Mouse (Mus musculus) forebrain, embryonic 12.5 days (tissue): ENCODE data around the gene Lrpprc. TPM values are rescaled to one million over a fixed set of nuclear protein-coding genes. Genes with fewer than 3 reads are reported as not detected.

Experiments used
- ATAC-seq: fragments of 200-750 bp; cut with Nextera tagmentation; 2 replicates; pipeline ENCODE4 v1.8.0; 2017; ENCODE audit warnings: moderate TSS enrichment; ENCODE audit not compliant: low FRiP score
- H3K27ac ChIP-seq: fragments of 300-500 bp; sonication (generic); 2 replicates; pipeline ENCODE4 v1.5.1; 2016; ENCODE audit warnings: mild to moderate bottlenecking
- H3K27me3 ChIP-seq: fragments of 300-500 bp; sonication (generic); 2 replicates; pipeline ENCODE4 v1.6.1; 2016; ENCODE audit warnings: mild to moderate bottlenecking
- H3K36me3 ChIP-seq: fragments of 300-500 bp; sonication (generic); replicated peaks from 2 replicates; pipeline ENCODE4 v1.6.1; 2016; ENCODE audit warnings: mild to moderate bottlenecking
- H3K4me1 ChIP-seq: fragments of 300-500 bp; sonication (generic); 2 replicates; pipeline ENCODE4 v1.6.1; 2016
- H3K4me2 ChIP-seq: fragments of 300-500 bp; sonication (generic); 2 replicates; pipeline ENCODE4 v1.6.1; 2016; ENCODE audit warnings: mild to moderate bottlenecking, moderate library complexity
- H3K4me3 ChIP-seq: fragments of 300-500 bp; sonication (generic); replicated peaks from 2 replicates; pipeline ENCODE4 v1.5.1; 2016; ENCODE audit warnings: mild to moderate bottlenecking
- H3K9ac ChIP-seq: fragments of 300-500 bp; sonication (generic); 2 replicates; pipeline ENCODE4 v1.6.1; 2016; ENCODE audit warnings: mild to moderate bottlenecking
- H3K9me3 ChIP-seq: fragments of 300-500 bp; sonication (generic); 2 replicates; pipeline ENCODE4 v1.6.1; 2016
- WGBS: fragments of 180-500 bp; shearing (Covaris S2); methylation state at CpG from one replicate; pipeline ENCODE4 v1.1.7; 2016; 5-methylcytosine and 5-hydroxymethylcytosine counted together
- polyA plus RNA-seq: library from polyadenylated mRNA; unstranded; fragments of >200 nt; fragmentation: Nextera tagmentation; extraction: Ambion mirVana; gene quantifications from 2 replicates; pipeline ENCODE4 v1.2.1, GENCODE M21; 2016

Lrpprc gene
- polyA plus RNA-seq, 1 experiment from 2014 or later, result 49.3 TPM

GRCm38 (mm10) chr17:84753489-84753888, 37.1 kb downstream of the Lrpprc start:
- H3K4me2 ChIP-seq, result no peak overlapping the region
- H3K27ac ChIP-seq, result no peak overlapping the region
- H3K27me3 ChIP-seq, result no peaks in the 10 kb centered on the region
- H3K9ac ChIP-seq, result no peak overlapping the region
- H3K4me1 ChIP-seq, result peaks cover 33% of the 10 kb centered on the region
- H3K36me3 ChIP-seq, result peaks cover 7% of the 10 kb centered on the region; the same call in 1 of the 2 replicates
- H3K4me3 ChIP-seq, result no peak overlapping the region
- no peaks in the 10 kb centered on the region for H3K9me3 ChIP-seq
- WGBS, result 73% methylated on average over 5 of the region's 5 CpGs
- peak; percentile 22; the same call in 1 of the 2 replicates for ATAC-seq

GRCm38 (mm10) chr17:84752286-84752685, 38.3 kb downstream of the Lrpprc start:
- Histone ChIP-seq H3K4me1 (peaks cover 36% of the 10 kb centered on the region), H3K27ac (no peak overlapping the region; the same call in 1 of the 2 replicates), H3K4me3 (no peak overlapping the region), H3K9ac (no peak overlapping the region), H3K4me2 (no peak overlapping the region), H3K27me3 (no peaks in the 10 kb centered on the region), H3K9me3 (no peaks in the 10 kb centered on the region), H3K36me3 (peaks cover 7% of the 10 kb centered on the region; the same call in 1 of the 2 replicates)
- WGBS, result 83% methylated on average over 2 of the region's 2 CpGs
- ATAC-seq, result no peak

GRCm38 (mm10) chr17:84751630-84752191, 38.9 kb downstream of the Lrpprc start:
- H3K27me3 ChIP-seq, result no peaks in the 10 kb centered on the region
- H3K27ac ChIP-seq, result peak overlapping the region; percentile 56; the same call in 1 of the 2 replicates
- H3K4me1 ChIP-seq, result peaks cover 40% of the 10 kb centered on the region
- WGBS, result 61% methylated on average over 8 of the region's 8 CpGs
- H3K4me2 ChIP-seq, result no peak overlapping the region
- no peaks in the 10 kb centered on the region for H3K9me3 ChIP-seq
- H3K36me3 ChIP-seq, result peaks cover 7% of the 10 kb centered on the region; the same call in 1 of the 2 replicates
- ATAC-seq, result peak; percentile 28
- H3K4me3 ChIP-seq, result no peak overlapping the region
- H3K9ac ChIP-seq, result no peak overlapping the region

DNA sequence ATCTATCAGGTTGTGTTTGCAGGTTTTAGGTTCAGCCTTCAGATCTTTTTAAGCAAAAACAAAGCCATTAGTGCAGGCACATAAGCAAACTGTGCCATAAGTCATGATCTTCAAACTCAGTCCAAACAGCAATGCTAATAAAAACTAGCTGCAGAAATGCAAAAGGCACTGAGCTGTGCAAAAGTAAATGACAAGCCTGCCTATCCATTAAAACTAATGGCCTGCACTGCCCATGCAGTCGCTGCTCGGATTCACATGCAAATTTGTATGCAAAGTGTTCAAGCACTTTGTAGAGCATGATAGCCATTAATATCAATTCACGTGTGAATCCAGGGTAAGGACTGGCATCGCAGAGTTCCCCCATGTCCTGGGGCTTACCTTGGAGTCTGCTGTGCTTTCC, 40.5 kb downstream of the Lrpprc start:
- Histone ChIP-seq H3K4me1 (peaks cover 42% of the 10 kb centered on the region), H3K27ac (no peak overlapping the region), H3K9ac (no peak overlapping the region), H3K9me3 (no peaks in the 10 kb centered on the region), H3K27me3 (no peaks in the 10 kb centered on the region), H3K4me2 (no peak overlapping the region), H3K4me3 (no peak overlapping the region), H3K36me3 (peaks cover 7% of the 10 kb centered on the region; the same call in 1 of the 2 replicates)
- ATAC-seq, result no peak
- WGBS, result 42% methylated on average over 4 of the region's 4 CpGs

- Histone ChIP-seq H3K27ac (peak overlapping the region; percentile 31; the same call in 1 of the 2 replicates), H3K4me1 (peaks cover 45% of the 10 kb centered on the region), H3K4me3 (no peak overlapping the region), H3K4me2 (no peak overlapping the region), H3K36me3 (peaks cover 7% of the 10 kb centered on the region; the same call in 1 of the 2 replicates), H3K27me3 (no peaks in the 10 kb centered on the region), H3K9ac (no peak overlapping the region), H3K9me3 (no peaks in the 10 kb centered on the region)
- peak; percentile 68 for ATAC-seq
- WGBS, result 42% methylated on average over 8 of the region's 8 CpGs
Observed at GRCm38 (mm10) chr17:84749297-84749696, 41.3 kb downstream of the Lrpprc start.

DNA sequence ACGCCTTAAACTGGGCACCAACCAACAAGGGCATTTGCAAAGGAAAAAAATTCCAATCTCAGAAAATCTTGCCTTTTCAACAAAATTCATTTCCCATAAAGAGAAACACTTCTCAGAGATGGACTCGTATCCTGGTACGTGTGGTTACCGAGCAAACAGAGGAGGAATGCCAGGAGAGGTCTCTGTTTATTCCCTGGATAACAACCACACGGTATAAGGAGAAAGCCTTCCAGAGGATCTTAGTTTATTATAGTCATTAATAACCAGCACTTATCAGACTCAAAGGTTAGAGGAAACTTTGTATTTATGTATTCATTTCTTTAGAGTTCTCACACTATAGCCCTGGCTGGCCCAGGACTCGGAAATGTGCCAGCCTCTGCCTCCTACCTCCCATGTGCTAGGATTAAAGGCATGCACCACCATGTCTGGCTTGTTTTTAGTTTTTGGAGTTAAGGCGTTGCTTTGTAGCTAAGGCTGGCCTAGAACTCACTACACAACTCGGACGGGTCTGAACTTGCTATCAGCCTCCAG, 42.4 kb downstream of the Lrpprc start:
- 91% methylated on average over 9 of the region's 9 CpGs for WGBS

GRCm38 (mm10) chr17:84747212-84747611, 43.4 kb downstream of the Lrpprc start:
- peak; percentile 36; the same call in 1 of the 2 replicates for ATAC-seq
- Histone ChIP-seq H3K9ac (no peak overlapping the region), H3K36me3 (peaks cover 5% of the 10 kb centered on the region; the same call in 1 of the 2 replicates), H3K4me3 (no peak overlapping the region), H3K27me3 (no peaks in the 10 kb centered on the region), H3K4me2 (no peak overlapping the region), H3K27ac (peak overlapping the region; percentile 26; the same call in 1 of the 2 replicates), H3K4me1 (peaks cover 49% of the 10 kb centered on the region), H3K9me3 (no peaks in the 10 kb centered on the region)
- WGBS, result 53% methylated on average over 6 of the region's 6 CpGs

More for the DNA sequence above, 42.4 kb downstream of the Lrpprc start:
- Histone ChIP-seq H3K4me3 (no peak overlapping the region), H3K9me3 (no peaks in the 10 kb centered on the region), H3K4me1 (peaks cover 48% of the 10 kb centered on the region), H3K4me2 (no peak overlapping the region), H3K36me3 (peaks cover 7% of the 10 kb centered on the region; the same call in 1 of the 2 replicates), H3K27ac (no peak overlapping the region), H3K9ac (no peak overlapping the region), H3K27me3 (no peaks in the 10 kb centered on the region)
- ATAC-seq, result no peak

DNA sequence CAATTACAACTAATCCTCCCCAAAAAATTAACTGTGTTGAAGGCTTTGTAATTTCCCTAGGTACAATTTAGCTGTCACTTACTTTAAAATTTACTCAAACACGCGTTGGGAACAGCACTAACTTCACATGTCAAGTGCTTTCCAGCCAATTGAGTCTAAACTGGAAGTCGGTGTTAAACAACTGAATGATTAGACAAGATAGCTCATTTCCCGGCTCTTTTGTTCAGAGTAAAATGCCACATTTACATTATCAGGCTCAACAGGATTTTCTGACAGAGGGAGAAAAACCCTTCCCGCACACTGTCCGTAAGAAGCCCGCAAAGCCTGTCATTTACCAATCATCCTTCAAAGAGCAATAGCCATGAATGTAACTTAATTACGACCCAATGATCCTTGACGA, 45.6 kb downstream of the Lrpprc start:
- Histone ChIP-seq H3K9ac (no peak overlapping the region), H3K27ac (no peak overlapping the region), H3K9me3 (no peaks in the 10 kb centered on the region), H3K4me3 (no peak overlapping the region), H3K4me1 (peaks cover 30% of the 10 kb centered on the region), H3K36me3 (no peaks in the 10 kb centered on the region), H3K27me3 (no peaks in the 10 kb centered on the region), H3K4me2 (no peak overlapping the region)
- 48% methylated on average over 9 of the region's 9 CpGs for WGBS
- no peak for ATAC-seq

DNA sequence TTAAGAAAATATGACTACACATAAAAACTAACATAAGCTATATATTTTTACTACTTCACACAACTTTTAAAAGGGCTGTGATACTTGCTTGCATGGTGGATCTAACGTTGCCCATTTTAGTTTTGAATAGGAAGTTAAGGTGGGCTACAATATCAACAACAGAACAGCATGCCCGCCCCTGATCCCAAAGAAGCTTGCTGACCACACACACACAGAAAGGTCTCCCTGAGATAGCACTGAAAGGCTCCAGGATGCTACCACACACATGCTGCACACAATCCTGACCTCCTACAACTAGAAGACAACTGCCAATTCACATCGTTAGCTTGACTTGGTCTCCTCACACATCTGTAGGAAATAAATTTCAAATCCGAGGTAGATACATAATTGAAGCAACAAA, 46.3 kb downstream of the Lrpprc start:
- no peaks in the 10 kb centered on the region for H3K9me3 ChIP-seq
- H3K4me1 ChIP-seq, result peaks cover 25% of the 10 kb centered on the region
- H3K9ac ChIP-seq, result no peak overlapping the region
- H3K36me3 ChIP-seq, result no peaks in the 10 kb centered on the region
- H3K27ac ChIP-seq, result no peak overlapping the region
- no peaks in the 10 kb centered on the region for H3K27me3 ChIP-seq
- no peak for ATAC-seq
- WGBS, result 64% methylated on average over 4 of the region's 4 CpGs
- no peak overlapping the region for H3K4me2 ChIP-seq
- H3K4me3 ChIP-seq, result no peak overlapping the region

- Histone ChIP-seq H3K9ac (no peak overlapping the region), H3K9me3 (no peaks in the 10 kb centered on the region), H3K36me3 (peaks cover 15% of the 10 kb centered on the region), H3K27ac (0 out of 2 replicates have a peak overlapping the region, but pooled peaks have one; percentile 14), H3K4me3 (no peak overlapping the region), H3K4me2 (no peak overlapping the region), H3K4me1 (peaks cover 5% of the 10 kb centered on the region; the same call in 1 of the 2 replicates), H3K27me3 (no peaks in the 10 kb centered on the region)
- WGBS, result 79% methylated on average over 9 of the region's 9 CpGs
- no peak for ATAC-seq
Observed at GRCm38 (mm10) chr17:84738073-84738797, 52.4 kb downstream of the Lrpprc start.

GRCm38 (mm10) chr17:84736719-84737118, 53.9 kb downstream of the Lrpprc start:
- WGBS, result 72% methylated on average over 9 of the region's 9 CpGs
- no peaks in the 10 kb centered on the region for H3K9me3 ChIP-seq
- H3K27ac ChIP-seq, result no peak overlapping the region
- no peak for ATAC-seq
- no peak overlapping the region for H3K9ac ChIP-seq
- no peak overlapping the region for H3K4me2 ChIP-seq
- H3K36me3 ChIP-seq, result peaks cover 15% of the 10 kb centered on the region
- no peak overlapping the region for H3K4me3 ChIP-seq
- H3K27me3 ChIP-seq, result no peaks in the 10 kb centered on the region
- H3K4me1 ChIP-seq, result peaks cover 4% of the 10 kb centered on the region; the same call in 1 of the 2 replicates

- ATAC-seq, result no peak
- Histone ChIP-seq H3K4me1 (no peaks in the 10 kb centered on the region), H3K4me2 (no peak overlapping the region), H3K27me3 (no peaks in the 10 kb centered on the region), H3K9ac (no peak overlapping the region), H3K9me3 (no peaks in the 10 kb centered on the region), H3K4me3 (no peak overlapping the region), H3K36me3 (peaks cover 28% of the 10 kb centered on the region), H3K27ac (no peak overlapping the region)
- 96% methylated on average over 8 of the region's 8 CpGs for WGBS
Observed at GRCm38 (mm10) chr17:84732612-84733011, 58.0 kb downstream of the Lrpprc start.
